Mouse (Mus musculus) NIH3T3 (cell line): ENCODE results near the gene Vmn1r131.
"Not testable (repeated sequence)": the region's sequence is repeated elsewhere in the genome, so short reads cannot be mapped to it uniquely, and the experiment has no call there.

Experiments
- DNase-seq: peaks from one replicate; pipeline ENCODE4 v3.0.0-alpha.2; 2012; ENCODE audit warnings: low read depth

Gene Vmn1r131

DNA sequence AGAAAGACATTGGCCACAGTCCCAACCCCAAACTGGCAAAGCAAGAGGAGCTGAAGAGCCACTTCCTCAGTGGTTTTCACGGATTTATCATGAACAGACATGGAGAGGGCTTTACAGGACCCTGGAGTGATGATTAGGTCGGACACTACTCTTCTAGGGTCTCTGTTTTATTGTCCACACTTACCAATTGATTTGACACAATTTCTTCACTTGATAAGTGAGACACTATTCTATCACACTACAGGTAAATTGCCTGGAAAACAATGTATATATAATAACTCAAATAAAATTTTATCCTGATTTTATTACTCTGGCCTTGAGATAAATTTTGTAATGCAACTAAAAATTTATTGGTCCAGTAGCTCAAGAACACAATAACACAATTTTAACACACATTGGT is at the start of gene Vmn1r131:
TSS of gene Vmn1r131 (minus strand) at position 101 of the 400 bp plus-strand sequence.
- DNase-seq, result not testable (repeated sequence)

DNA sequence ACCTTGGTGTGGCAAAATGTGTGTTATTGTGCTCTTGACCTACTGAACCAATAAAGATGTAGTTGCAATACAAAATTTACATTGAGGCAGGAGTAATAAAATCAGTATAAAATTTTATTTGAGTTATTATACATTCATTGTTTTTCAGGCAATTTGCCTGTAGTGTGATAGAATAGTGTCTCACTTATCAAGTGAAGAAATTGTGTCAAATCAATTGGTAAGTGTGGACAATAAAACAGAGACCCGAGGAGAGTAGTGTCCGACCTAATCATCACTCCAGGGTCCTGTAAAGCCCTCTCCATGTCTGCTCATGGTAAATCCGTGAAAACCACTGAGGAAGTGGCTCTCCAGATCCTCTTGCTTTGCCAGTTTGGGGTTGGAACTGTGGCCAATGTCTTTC is 34.4 kb downstream of the Vmn1r131 start, which contains the start of gene Vmn1r130:
TSS of gene Vmn1r130 (plus strand) at position 301 of the 400 bp plus-strand sequence.
- not testable (repeated sequence) for DNase-seq
